Mouse (Mus musculus): ENCODE results near the gene Tmem106c.

The Tmem106c gene

DNA sequence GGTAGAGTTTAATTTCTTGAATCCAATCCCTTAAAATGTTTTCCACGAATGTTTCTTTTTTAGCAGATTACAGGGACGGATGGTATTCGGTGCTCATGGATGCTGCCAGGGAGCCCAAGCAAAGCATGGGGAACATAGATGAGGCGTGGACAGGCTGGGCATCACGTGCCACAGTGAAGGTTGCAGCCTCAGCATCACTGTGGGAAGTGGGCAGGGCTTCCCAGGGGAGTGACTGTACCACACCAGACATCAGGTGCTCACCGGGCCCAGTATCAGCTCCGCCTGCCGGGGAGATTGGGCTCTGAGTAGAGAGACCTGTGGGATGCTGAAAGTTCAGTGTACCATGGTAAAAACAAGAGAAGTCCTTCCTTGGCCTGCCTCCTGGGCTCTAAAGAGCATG, 9.3 kb upstream of the Tmem106c start:
- no peak for DNase-seq

DNA sequence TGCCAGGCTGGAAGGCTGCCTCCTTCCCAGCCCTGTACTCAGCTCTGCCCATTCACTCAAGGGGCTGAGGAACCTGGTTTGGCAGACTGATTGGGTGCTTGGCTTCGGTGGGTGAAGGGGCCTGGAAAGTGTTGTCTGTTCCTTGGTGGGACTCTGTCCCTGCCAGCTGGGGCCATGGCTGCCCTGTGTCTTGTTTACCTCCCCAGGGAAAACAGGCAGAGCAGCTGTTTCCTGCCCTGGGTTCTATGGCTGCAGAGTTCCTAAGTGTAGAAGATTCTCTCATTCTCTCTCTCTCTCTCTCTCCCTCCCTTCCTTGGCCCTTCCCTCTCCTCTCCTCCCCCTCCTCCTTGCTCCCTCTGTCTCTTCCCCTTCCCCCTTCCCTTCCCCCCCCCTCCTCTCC, 8.7 kb upstream of the Tmem106c start:
- no peak for DNase-seq

DNA sequence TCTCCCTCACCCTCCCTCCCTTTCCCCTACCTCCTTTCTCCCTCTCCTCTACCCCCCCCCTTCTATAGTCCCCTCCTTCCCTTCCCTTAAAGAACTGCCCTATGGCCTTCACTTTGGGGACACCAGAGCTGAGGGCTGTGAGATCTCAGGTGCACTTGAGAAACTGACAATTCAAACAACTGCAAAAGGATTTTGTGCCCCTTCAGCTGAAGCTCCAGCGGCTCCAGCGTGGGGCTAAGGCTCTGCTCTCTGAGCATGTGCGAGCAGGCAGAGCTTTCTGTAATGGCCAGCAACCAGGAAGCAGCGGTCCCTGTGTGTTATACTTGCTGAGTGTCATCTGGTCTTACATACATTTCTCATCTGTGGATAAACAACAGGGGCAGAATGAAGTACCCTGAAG, 8.3 kb upstream of the Tmem106c start:
- no peak for DNase-seq

DNA sequence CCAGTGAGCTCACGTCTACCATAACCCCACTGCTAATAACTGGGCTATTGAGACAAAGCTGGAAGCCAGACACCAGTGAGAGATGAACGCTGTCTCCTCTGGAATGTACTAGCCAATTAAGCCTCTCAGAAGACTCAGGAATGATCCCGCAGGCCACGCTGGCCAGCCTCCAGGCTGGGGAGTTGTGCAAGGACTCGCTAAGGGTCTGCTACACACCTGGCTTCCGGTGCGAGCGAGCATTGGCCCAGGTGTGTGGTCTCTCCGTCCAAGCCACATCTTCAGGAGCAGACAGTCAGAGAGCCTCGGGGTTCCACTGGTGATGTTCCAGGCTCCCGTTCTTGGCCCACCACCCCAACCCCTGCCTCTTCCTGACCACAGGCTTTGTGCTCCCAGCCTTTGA, 7.6 kb upstream of the Tmem106c start:
- DNase-seq: no peak

DNA sequence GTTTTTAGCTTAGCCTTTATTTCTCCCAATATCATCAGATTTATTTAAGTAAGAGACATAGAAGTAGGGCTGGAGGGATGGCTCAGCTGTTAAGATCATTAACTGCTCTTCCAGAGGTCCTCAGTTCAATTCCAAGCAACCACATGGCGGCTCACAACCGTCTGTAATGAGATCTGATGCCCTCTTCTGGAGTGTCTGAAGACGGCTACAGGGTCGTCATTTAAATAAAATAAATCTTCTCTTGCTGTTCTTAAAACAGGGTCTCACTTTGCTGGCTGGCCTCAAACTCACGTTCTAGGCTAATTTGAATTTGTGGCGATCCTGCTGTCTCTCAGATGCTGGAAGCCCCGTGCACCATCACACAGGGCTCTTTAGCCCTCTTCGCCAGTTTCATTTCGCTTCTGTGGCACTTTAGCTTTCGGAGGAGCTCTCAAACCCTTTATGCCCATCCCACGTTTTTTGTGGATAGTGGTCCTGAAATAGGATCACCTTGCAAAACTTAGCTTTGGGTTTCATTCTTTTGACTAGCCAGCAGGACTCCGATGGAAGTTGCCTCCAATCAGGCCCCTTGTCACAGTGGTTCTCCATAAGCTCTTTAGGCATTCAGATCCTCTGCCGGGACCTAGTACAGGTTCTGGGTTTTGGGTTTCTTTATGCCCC, 541 bp upstream of the Tmem106c start:
- peak; percentile 35 for DNase-seq

DNA sequence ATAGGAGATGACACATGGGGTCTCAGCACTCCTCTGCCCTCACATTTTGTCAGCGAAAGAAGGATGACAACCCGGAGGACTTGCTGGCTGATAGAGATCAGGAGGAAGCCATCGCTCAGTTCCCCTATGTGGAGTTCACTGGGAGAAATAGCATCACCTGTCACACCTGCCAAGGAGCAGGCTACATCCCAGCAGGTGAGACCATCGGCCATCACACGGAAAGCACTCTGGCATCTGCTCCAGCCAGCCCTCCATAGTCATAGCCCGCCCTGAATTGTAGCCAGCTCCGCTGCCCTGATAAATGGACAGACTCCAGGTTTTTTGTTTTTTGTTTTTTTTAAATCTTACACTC, 812 bp downstream of the Tmem106c start:
- DNase-seq: no peak

DNA sequence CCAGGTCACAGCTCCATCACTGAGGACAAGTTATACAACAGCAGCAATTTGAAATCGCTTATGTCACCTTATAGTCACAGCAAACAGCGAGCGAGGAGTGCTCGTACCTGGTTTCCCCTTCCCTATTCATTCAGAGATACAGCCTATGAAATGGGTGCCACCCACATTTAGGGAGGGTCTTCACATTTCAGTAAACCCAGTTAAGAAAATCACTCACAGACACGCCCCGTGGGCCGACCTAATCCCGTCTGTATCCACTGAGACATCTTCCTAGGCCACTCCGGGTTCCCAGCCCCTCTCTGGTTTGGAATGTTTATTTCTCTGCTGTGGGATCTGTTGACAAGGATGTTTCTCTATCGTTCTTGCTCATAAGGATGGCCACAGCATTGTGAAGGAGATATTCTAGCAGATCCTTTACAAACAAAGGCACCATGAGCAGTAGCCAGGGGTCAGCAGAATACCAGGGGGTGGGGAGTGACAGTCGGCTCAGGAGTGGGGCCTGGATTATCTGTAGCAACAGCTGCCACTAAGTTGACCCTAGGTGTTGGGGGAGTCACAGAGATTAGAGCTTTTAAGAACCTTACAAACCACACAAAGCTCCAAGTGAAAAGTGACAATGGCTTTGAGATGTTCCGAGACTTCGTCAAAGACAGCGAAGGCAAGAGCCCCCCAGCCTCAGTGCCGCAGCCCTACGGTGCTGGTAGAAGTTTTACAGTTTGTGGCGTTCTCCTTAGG, 1.5 kb downstream of the Tmem106c start:
- no peak for DNase-seq

DNA sequence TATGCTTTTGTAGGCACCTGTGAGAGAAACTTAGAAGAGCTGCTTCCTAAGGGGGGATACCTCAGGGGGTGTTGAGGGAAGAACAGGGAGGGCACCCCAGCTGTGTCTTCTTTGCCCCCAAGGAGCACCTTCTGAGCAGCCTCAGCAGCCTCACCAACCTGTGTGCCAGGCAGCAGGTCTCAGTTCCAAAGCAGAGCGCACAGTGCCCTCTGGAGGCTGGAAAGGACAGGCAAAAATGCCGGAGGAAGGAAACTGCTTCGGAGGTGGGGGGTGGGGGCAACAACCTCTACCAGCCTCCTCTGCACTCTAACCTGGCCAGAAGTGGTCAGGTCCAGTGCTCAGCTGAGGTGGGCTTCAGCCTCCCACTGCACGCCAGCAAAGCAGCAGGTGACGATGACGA, 6.3 kb downstream of the Tmem106c start:
- DNase-seq: peak; percentile 72

DNA sequence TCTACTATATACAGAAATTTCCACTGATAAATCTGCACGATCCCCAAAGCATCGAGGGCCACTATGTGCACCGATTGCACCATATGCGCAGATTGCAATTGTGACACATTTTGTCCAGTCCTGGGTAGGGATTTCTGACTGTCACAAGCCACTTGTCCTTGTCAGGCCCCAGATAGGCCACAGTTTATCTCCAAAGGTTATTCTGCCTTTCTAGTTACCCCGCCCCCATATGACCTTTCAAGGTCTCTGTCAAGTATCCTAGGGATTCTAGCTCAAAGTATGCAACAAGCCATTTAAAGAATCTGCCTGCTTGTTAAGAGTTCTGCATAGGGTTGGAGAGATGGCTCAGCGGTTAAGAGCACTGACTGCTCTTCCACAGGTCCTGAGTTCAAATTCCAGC, 8.6 kb downstream of the Tmem106c start:
- DNase-seq: no peak

DNA sequence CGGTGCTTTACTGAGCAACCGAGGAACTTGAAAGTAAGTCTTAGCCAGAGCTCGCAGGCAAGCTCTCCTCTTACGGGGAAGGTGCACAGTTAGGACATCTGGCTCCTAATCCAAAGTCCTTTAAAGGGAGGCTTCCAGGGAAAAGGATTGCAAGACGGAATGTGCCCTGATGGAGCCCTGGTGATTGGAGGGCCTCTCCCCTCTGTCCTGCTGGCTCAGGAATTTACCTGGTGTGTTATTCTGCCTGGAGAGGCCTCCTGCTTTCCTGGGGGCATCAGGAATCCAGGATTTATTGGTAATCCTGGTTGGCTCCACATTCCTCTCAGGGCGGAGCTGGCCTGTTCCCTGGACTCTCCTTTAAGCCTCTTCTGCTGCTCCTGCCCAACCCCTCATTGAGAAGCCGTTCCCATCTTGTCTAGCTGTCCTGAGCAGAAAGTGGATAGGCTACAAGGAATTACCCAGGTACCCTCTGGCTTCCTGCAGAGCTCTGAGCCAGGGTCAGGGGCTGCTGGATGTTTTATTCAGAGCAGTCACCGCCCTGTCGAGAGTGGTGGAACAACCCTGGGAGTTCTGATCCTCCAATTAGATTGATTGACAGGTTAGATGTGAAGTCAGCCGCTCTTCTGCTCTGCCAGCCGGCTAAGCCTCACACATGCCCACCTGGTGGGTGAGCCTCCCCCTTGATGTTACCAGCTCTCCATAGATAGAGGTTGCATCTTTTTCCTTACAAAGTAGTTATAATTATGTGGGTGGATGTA, 9.4 kb downstream of the Tmem106c start:
- DNase-seq: no peak

DNA sequence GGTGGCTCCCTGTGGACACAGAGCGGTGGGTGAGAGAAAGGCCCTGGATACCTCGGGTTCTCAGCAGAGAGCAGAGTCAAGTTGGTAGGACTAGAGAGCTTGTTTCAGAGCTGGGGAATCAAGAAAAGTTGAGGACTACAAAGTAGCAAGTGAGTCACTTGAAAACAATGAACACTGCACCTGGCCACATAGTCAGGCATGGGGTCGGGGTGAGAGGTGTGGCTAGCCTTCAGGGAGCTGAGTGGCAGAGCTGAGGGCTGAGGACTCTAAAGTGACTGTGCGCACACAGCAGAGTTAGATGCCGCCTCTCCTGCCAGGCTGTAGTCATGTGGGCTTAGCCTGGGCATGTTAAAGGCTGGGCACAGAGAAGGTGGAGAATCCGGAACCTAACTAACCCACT, 17.6 kb downstream of the Tmem106c start:
- DNase-seq: no peak

DNA sequence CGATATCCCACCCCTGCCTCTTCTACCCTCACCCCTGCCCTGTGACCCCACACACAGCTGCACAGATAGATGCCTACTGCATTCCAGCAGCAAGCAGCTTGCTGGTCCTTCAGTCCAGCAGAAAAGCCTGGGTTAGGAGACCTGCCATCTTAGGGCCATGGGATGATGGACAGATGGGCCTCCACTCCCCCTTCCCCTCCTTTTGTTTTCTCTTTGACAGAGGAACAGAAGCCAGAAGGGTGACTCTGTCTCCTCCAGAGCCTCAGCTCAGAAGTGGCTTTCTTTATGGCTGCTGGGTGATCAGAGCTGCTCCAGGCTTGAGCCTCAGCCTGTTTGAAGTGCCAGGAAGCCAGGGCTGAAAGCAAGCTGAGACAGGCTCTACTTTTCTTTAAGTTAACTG, 25.5 kb downstream of the Tmem106c start:
- DNase-seq: no peak

DNA sequence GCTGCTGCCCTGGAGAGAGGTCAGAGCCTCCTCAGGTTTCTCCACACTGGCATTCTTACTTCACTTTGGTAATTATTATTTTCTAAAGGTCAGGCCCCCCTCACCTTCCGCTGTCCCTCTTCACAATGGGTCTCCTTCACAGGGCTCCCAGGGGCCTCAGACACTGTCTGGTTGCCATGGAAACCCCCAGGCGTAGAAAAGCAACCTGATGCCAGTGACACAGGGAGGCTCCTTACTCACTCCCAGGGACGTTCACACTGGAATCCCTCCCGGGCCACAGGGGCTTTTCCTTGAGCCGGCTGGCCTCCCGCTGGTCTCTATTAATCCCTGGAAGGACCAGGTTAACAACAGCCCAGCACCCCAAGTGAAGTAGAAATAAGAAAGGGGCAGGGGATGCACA, 26.1 kb downstream of the Tmem106c start:
- no peak for DNase-seq

DNA sequence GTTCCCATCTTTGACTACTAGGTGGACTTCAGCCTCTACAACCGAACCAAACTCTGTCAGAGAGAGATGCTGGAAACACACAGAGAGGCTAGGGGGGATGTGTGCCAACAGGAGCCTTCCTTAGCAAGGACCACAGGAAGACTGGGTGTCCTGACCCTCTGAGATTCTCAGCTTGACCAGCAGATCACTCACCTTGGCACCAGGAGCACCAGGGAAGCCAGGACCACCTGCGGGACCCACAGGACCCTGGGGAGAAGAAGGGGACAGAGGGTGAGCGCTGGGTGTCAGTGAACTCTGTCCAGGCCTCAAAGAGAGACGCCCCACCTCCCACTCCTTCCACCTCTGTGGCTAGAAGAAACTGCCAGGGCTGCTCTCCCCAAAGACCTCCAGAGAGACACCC, 26.7 kb downstream of the Tmem106c start:
- no peak for DNase-seq

DNA sequence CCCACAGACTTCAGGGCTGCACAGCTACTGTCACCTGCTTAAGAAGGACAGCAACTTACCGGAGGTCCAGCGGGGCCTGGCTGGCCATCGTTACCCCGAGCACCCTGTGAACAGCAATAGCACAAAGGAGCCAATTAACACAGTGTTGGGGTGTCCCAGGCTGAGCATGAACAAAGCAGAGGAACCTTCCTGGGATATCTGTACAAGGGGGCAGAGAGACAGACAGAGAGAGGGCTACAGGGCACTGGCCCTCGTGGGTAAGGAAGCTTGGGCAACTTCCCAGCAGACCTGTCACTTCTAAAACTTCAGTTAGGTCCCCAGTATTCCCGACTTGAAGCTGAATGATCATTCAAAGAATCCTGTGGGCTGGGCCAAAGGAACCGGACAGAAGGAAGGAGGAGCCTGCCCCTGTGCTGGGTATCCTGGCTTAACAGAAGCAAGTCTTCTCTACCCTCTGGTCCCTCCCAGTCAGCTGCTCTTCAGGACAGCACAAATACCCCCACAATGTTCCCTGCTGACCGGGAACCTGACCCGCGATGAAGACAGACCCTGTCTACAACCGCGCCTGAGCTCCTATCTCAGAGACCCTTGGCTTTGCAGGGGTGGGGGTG, 27.4 kb downstream of the Tmem106c start:
- DNase-seq: no peak

DNA sequence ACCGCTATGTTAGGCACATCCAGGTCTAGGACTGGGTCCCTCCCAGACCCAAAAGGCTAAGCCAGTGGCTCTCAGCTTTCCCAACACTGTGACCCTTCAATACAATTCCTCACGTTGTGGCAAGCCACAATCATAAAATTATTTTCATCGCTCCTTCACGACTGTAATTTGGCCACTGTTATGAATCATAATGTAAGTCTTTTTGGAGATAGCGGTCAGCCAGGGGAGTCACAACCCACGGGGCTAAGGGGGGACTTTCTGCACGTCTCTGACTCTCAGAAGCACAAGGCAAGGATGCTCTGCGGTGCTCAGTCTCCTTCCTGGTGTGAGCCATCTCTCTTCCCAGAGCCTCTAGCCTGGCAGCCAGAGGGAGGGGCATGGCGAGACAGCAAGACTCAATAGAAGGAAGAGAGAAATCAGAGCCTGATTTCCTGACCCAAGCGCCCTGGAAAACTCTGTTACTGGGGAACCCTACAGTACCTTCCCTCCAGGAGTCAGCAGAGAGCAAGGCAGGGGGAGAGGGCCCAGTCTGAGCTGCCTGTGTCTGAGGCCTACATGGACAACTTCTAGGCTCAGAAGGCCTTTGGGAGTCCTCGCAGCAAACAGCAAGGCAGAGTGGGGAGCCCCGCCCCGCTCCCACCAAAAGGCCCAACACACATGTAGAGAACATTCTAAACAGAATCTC, 28.2 kb downstream of the Tmem106c start:
- DNase-seq: peak; percentile 18

DNA sequence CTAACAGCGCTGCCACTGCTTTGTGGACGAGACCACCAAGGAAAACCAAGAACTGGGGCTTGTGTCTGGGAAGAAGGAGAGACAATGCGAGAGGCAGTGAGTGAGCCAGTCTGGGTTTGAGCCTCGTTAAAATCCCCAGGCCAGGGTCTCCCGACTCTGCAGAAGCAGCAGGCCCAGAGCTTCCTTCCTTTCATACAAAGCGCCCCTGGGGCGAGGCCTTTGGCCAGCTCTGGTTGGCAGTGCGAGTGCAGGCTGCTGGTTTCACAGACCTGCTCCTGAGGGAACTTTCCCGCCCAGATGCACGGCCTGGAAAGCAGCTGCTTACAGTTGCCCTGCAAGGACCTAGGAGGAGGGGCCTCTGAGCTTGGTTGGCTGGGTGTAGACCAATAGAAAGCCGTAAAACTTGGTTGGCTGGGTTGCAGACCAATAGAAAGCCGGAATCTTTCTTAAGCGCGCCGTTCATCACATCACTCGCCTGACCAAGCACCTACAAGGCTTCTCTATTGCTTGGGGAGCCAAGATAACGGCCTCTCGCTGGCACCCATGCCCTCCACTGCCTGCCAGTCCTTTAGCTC, 28.8 kb downstream of the Tmem106c start:
- DNase-seq: peak; percentile 71

DNA sequence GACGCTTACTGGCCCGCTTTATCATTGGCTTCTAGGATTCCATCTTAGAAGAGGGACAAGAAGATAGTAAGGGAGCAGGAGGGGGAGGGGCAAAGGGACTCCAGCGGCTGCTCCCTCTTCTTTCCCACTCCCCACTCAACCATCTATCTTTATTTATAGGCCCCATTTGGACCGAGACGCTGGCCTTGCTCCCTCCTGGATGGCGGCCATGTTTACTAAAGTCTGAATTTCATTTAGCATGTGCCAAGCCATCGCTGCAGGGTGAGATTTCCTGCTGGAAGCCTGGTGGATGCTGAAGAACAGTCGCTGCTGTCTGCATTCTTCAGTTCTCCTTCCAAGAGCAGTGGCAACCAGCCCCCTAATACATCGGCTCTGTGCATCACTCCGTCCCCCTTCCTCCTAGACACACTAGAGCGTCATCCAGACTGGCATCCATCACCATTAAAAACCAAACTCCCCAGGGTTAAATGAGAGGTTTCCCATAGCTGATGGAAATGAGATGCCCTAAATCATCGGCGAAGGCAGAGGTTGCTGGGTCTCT, 32.8 kb downstream of the Tmem106c start:
- no peak for DNase-seq

DNA sequence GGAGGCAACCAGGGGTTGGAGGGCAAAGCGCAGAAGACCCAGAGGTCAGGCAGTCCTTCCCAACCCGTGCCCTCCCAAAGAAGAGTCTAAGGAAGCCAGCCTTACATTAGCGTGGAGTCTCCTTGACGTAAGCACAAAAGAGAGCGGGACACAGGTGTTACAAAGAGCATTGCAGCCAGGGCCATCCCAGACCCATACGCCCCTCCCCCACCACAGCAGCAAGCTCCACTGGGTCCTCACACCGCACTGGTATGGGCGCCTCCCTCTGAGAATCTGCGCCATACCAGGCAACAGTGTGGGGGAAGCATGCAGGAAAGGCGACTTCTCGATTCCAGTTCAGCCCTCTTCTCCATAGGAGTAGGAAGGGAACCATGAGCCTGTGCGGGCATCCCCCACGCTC, 35.5 kb downstream of the Tmem106c start:
- DNase-seq: no peak

DNA sequence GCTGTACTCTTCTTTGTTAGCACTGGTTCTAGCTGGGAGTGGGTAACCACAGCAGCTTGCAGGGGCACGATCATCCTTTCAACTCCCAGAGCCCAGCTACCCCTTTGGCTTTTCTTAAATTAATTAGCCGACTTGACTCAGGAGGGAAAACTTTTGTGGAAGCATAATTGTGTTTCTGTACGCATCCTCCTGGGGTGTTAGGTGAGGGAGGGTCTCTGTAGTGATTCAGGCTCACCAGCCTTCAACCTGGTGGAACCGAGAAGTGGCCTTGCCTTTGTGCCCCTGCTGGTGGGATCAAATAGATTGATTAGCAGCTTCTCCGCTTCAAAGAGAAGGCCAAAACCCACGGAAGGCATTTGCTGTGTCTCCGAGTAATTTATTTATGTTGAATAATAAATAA, 36.0 kb downstream of the Tmem106c start:
- no peak for DNase-seq

DNA sequence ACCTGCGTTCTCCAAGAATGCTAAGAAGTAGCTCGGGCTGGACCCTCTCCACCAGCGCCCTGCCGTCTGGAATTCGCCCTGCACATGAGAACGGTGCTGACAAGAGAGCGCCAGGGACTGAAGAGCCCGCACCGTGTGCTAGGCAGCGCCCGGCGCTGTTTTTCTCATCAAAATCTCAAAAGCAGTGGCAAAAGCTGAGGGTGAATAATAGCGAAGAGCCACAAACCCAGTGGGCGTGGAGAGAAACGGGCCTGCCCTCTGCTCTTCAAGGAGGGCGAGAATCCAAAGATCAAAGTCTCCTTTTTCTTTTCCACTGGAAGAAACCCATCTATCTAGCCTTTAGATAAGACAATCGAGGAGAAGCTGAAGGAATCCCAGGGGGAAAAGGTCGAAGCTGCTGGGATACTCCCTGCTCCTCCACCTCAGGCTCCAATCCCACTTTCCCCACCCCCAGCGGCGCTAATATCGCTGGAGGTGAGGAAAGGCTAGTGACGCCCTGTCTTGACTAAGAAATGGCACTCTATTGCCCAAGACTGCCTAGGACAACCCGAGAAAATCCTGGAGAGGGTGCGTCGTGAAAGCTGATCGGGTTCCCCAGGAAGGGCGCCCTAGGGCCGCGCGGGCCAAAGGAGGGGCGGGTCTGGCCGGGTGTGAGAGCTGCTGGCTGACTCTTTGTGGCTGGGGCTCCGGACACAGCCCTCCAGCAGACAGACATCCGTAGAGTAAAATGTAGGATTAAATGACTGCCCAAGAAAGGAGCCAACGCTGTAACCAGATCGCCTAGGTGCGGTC, 37.5 kb downstream of the Tmem106c start:
- DNase-seq: no peak
